Mouse (Mus musculus) liver, adult 2 months (tissue): ENCODE results near the gene Pianp. TPM values are rescaled to one million over a fixed set of nuclear protein-coding genes. Genes with fewer than 3 reads are reported as not detected.

Source experiments
- DNase-seq: peaks from one replicate; pipeline ENCODE4 v3.0.0-alpha.2; 2011; ENCODE audit warnings: low read depth, low spot score; ENCODE audit errors: extremely low read depth
- H3K27ac ChIP-seq: fragments of 200-500 bp; replicated peaks from 2 replicates; pipeline ENCODE4 v1.5.1; 2012; ENCODE audit warnings: low read depth, mild to moderate bottlenecking, control low read depth, inconsistent platforms, low read length; ENCODE audit not compliant: insufficient read depth
- H3K27me3 ChIP-seq: fragments of 200-500 bp; 2 replicates; pipeline ENCODE4 v1.6.1; 2012; ENCODE audit warnings: mild to moderate bottlenecking, moderate library complexity, low read length, inconsistent platforms; ENCODE audit not compliant: control insufficient read depth, insufficient read depth
- H3K36me3 ChIP-seq: fragments of 200-500 bp; 2 replicates; pipeline ENCODE4 v1.6.1; 2012; ENCODE audit warnings: low read length, inconsistent platforms; ENCODE audit not compliant: control insufficient read depth, insufficient read depth
- H3K4me1 ChIP-seq: fragments of 200-500 bp; 2 replicates; pipeline ENCODE4 v1.6.1; 2011; ENCODE audit warnings: low read length; ENCODE audit not compliant: control insufficient read depth, insufficient read depth
- H3K4me3 ChIP-seq: fragments of 200-500 bp; 2 replicates; pipeline ENCODE4 v1.5.1; 2011; ENCODE audit warnings: low read depth, mild to moderate bottlenecking, control low read depth, low read length, moderate library complexity; ENCODE audit not compliant: insufficient read depth
- H3K79me2 ChIP-seq: fragments of 200-500 bp; 2 replicates; pipeline ENCODE4 v1.6.1; 2012; ENCODE audit warnings: inconsistent platforms, mild to moderate bottlenecking, low read length, moderate library complexity; ENCODE audit not compliant: control insufficient read depth, insufficient read depth
- H3K9ac ChIP-seq: fragments of 200-500 bp; 2 replicates; pipeline ENCODE4 v1.6.1; 2012; ENCODE audit warnings: low read depth, mild to moderate bottlenecking, control low read depth, inconsistent platforms, low read length
- CTCF ChIP-seq: fragments of 200-500 bp; IDR thresholded peaks from 2 replicates; pipeline ENCODE4 v1.5.1; 2011; ENCODE audit warnings: low read depth, low read length, control low read depth
- POLR2A ChIP-seq: fragments of 200-500 bp; IDR thresholded peaks from 2 replicates; pipeline ENCODE4 v1.6.1; 2011; ENCODE audit warnings: low read length, control low read depth; ENCODE audit not compliant: insufficient read depth; ENCODE audit errors: extremely low read depth
- WGBS: fragments of 180-500 bp; shearing (Covaris S2); methylation state at CpG from one replicate; pipeline ENCODE4 v1.1.7; 2018; 5-methylcytosine and 5-hydroxymethylcytosine counted together
- polyA plus RNA-seq: library from polyadenylated mRNA; depleted of rRNA; stranded (reverse); fragments of >200 nt; gene quantifications from 2 replicates; pipeline ENCODE4 v1.2.3, GENCODE M21; 2012
- total RNA-seq: library from RNA; depleted of rRNA; stranded (reverse); fragments of >200 nt; gene quantifications from 2 replicates; pipeline ENCODE4 v1.2.3, GENCODE M21; 2014

Gene Pianp
- total and polyA plus RNA-seq, 2 experiments: 1.4 TPM; not detected in 1

DNA sequence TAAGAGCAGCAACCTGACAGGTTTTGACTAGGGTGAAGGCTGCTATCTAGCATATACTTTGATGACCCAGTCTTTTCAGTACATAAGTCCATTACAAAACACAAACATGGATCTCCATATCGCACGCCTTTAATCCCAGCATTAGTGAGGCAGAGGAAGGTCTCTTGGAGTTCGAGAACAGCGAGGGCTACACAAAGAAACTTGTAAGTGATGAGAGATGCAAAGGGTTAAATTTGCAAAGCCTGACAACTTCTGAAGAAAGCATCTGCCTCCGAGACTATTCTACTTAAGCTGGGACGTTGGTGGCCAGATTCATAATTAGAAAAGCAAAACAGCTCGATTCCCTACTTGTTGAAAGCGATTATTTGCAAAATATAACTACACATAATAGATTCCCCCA, 42.6 kb downstream of the Pianp start:
- no peak for TF ChIP-seq POLR2A
- TF ChIP-seq CTCF: no peak
- Histone ChIP-seq H3K27me3 (no peaks in the 10 kb centered on the region), H3K9ac (peak overlapping the region; percentile 26; the same call in 1 of the 2 replicates), H3K4me1 (peaks cover 6% of the 10 kb centered on the region), H3K36me3 (peaks cover 20% of the 10 kb centered on the region), H3K79me2 (peaks cover 3% of the 10 kb centered on the region; the same call in 1 of the 2 replicates), H3K4me3 (peak overlapping the region; percentile 48), H3K27ac (peak overlapping the region; percentile 27)
- WGBS: 7% methylated on average over 8 of the region's 8 CpGs
- DNase-seq: no peak

DNA sequence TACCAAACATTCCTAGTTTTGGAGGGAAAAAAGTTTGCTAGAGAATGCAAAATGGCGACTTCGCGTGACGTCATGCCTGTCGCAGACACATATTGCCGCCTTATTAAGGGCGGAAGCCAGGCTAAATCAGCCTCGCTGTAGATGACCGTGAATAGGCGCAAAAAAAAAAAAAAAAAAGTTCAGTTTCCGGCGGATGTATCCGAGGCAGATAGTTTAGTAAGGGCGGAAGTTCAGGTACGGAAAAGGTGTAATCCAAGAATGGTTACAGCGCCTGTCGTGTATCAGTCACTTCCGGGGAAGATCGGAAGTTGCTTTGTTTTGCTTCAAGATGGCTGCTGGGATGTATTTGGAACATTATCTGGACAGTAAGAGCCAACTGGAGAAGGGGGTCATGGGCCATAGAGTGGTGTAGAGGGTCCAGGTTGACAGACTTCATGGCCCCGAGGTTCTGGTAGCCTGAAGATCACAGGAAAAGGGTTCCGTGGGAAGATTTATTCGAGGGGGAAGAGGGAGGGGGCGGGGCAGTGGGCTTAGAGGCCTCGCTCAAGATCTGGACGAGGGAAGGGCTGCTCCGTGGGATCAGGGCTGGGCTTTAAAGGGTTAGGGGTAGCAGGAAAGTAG, 43.1 kb downstream of the Pianp start, which contains the start of gene Ing4:
Gene Ing4, plus strand, starts transcription at position 228 of the 621 bp plus-strand sequence.
- H3K9ac ChIP-seq: peak within 1 kb of the TSS; percentile 70
- H3K4me1 ChIP-seq: peaks cover 6% of the 10 kb centered on the region
- H3K36me3 ChIP-seq: peaks cover 20% of the 10 kb centered on the region
- H3K79me2 ChIP-seq: peaks cover 3% of the 10 kb centered on the region; the same call in 1 of the 2 replicates
- TF ChIP-seq POLR2A (no peak), CTCF (no peak)
- WGBS: under 1% methylated on average over 26 of the region's 26 CpGs
- H3K27ac ChIP-seq: peak within 1 kb of the TSS; percentile 73
- DNase-seq: peak; percentile 98
- no peaks in the 10 kb centered on the region for H3K27me3 ChIP-seq
- H3K4me3 ChIP-seq: peak within 1 kb of the TSS; percentile 77

DNA sequence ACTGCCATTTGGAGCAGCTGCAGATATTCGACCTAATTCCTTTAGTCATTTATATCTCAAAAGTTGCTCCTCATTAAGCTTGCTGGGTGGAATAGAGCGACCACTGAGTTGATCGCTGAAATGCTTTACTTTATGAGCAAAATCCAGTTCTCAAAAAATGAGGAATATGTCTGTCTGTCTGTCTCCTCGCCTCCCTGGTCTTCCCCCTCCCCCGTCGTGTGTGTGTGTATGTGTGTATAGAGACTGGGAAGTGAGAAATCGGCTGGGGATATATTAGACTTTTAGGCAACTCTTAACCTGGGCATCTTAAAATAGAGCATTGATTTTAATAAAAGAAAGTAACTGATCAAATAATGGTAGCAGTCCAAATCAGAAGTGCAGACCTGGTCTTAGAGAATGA, 43.7 kb downstream of the Pianp start:
- WGBS: 9% methylated on average over 7 of the region's 7 CpGs

DNA sequence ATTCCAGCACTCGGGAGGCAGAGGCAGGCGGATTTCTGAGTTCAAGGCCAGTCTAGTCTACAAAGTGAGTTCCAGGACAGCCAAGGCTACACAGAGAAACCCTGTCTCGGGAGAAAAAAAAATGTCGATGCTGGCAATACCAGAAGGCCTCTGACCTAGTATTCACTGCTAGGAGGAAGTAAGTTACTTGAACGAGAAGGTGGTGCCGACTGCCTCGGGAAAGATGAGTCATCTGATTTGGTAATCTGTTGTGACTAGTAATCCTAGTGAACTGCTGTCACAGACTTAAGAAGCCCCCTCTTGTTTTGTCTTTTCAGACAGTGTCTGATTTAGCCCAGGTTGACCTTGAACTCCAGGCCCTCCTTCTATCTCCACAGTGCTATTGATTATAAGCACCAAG, 44.6 kb downstream of the Pianp start:
- H3K4me1 ChIP-seq: peaks cover 6% of the 10 kb centered on the region
- H3K4me3 ChIP-seq: no peak overlapping the region
- H3K9ac ChIP-seq: no peak overlapping the region
- WGBS: 41% methylated on average over 7 of the region's 7 CpGs
- no peak overlapping the region for H3K27ac ChIP-seq
- peak; percentile 60 for DNase-seq
- peaks cover 3% of the 10 kb centered on the region; the same call in 1 of the 2 replicates for H3K79me2 ChIP-seq
- TF ChIP-seq POLR2A: no peak
- TF ChIP-seq CTCF: no peak
- H3K27me3 ChIP-seq: no peaks in the 10 kb centered on the region
- peaks cover 17% of the 10 kb centered on the region for H3K36me3 ChIP-seq

More for the DNA sequence above, 43.7 kb downstream of the Pianp start:
- peaks cover 3% of the 10 kb centered on the region; the same call in 1 of the 2 replicates for H3K79me2 ChIP-seq
- H3K4me3 ChIP-seq: peak overlapping the region; percentile 77
- H3K27me3 ChIP-seq: no peaks in the 10 kb centered on the region
- H3K27ac ChIP-seq: peak overlapping the region; percentile 73
- H3K4me1 ChIP-seq: peaks cover 6% of the 10 kb centered on the region
- TF ChIP-seq CTCF (no peak), POLR2A (no peak)
- H3K9ac ChIP-seq: peak overlapping the region; percentile 70
- no peak for DNase-seq
- peaks cover 19% of the 10 kb centered on the region for H3K36me3 ChIP-seq

DNA sequence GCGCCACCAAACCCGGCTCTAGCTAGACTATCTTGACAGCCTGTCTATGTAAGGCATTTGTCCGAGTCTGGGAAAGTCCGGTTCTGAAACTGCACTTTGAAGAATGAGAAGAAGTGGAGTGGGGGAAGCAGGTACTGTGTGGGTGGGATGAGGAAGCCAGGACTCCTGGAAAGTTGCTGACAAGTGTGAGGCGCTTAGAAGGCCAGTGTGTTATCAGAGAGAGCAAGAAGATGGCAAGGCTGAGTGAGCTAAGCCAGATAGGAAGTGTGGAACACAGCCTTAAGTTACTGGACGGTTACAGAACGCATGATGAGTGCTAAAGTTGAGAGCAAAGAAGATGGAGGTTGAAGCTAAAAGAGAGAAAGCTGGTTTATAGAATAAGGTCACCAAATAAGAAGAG, 45.6 kb downstream of the Pianp start:
- Histone ChIP-seq H3K36me3 (peaks cover 17% of the 10 kb centered on the region; the same call in 1 of the 2 replicates), H3K4me3 (no peak overlapping the region), H3K9ac (no peak overlapping the region), H3K79me2 (peaks cover 3% of the 10 kb centered on the region; the same call in 1 of the 2 replicates), H3K27ac (no peak overlapping the region), H3K4me1 (peaks cover 9% of the 10 kb centered on the region), H3K27me3 (no peaks in the 10 kb centered on the region)
- TF ChIP-seq POLR2A (no peak), CTCF (no peak)
- WGBS: 86% methylated on average over 7 of the region's 7 CpGs
- DNase-seq: no peak

DNA sequence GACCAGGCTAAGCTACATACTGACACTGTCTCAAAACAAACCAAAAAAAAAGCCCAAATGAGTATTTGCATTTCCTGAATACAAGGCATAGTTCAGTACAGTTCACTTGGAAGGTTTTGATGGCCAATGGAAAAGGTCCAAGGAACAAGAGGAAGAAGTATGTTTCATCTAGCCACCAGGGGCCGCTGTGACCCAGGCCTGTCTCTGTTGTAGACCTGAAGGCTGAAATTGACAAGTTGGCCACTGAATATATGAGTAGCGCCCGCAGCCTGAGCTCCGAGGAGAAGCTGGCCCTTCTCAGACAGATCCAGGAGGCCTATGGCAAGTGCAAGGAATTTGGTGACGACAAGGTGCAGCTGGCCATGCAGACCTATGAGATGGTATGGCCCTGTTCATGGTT, 50.2 kb downstream of the Pianp start:
- H3K4me1 ChIP-seq: peaks cover 3% of the 10 kb centered on the region
- H3K4me3 ChIP-seq: no peak overlapping the region
- peak; percentile 85 for DNase-seq
- no peak overlapping the region for H3K27ac ChIP-seq
- H3K36me3 ChIP-seq: peaks cover 42% of the 10 kb centered on the region
- 50% methylated on average over 5 of the region's 5 CpGs for WGBS
- TF ChIP-seq POLR2A (no peak), CTCF (peak; percentile 81)
- no peaks in the 10 kb centered on the region for H3K27me3 ChIP-seq
- no peak overlapping the region for H3K9ac ChIP-seq
- no peaks in the 10 kb centered on the region for H3K79me2 ChIP-seq
